Mouse (Mus musculus): Measurements from ENCODE around the gene Cnnm3. TPM values are rescaled to one million over a fixed set of nuclear protein-coding genes. Genes with fewer than 3 reads are reported as not detected.

The Cnnm3 gene
- polyA plus RNA-seq (2012; rRNA removed), result 29.8 and 32.0 TPM in 2 replicates

GRCm38 (mm10) chr1:36511289-36512021 lies at the start of gene Cnnm3:
TSS of gene Cnnm3 (plus strand) at chr1:36511867.

GRCm38 (mm10) chr1:36471181-36472105 lies 40.2 kb upstream of the Cnnm3 start, which contains the start of gene Cnnm4:
TSS of gene Cnnm4 (plus strand) at chr1:36471620.

DNA sequence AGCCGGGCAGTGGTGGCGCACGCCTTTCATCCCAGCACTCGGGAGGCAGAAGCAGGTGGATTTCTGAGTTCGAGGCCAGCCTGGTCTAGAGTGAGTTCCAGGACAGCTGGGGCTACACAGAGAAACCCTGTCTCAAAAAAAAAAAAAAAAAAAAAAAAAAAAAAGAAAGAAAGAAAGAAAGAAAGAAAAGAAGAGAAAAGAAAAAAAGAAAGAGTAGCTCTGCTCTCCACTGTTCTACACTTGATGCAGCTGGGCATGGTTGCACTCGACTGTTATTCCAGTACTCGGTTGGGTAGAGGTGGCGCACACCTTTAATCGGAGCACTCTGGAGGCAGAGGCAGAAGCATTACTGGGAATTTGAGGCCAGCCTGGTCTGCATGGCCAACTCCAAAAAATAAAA lies 25.1 kb downstream of the Cnnm3 start, which contains the start of gene Ankrd23:
Ankrd23 (minus strand) TSS at position 101 of the 400 bp plus-strand sequence.

DNA sequence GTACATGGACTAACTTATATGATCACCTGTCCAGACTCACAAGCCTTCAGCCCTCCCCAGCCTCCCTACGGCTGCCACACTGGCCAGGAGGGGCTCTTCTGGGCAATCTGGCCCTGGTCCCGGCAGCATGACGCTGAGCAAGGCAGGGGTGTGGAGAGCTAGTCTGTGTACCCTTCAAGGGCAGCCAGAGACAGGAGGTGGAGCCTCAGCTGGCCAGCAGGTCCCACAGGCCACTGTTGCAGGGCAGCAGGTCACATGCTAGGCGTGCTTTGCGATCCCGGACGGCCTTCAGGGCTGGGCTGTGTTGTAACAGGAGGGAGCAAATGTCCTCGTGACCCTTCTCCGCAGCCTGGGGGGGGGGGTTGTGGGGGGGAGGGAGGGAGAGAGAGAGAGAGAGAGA lies 27.5 kb downstream of the Cnnm3 start, which contains the start of gene Gm42417:
Gm42417 (minus strand) TSS at position 244 of the 400 bp plus-strand sequence.

GRCm38 (mm10) chr1:36546888-36547471 lies 35.3 kb downstream of the Cnnm3 start, which contains the start of gene Ankrd39:
TSS of gene Ankrd39 (minus strand) at chr1:36547445.

GRCm38 (mm10) chr1:36558031-36558993 lies 46.6 kb downstream of the Cnnm3 start, which contains the start of gene Sema4c:
TSS of gene Sema4c (minus strand) at chr1:36558349.

Other genes with a start within 250 kb of the Cnnm3 start
- 0.83 and 1.1 TPM in 2 replicates for gene Neurl3, start 237.2 kb upstream of the Cnnm3 start, polyA plus RNA-seq (2012; rRNA removed)
- 1.7 and 2.5 TPM in 2 replicates for gene Arid5a, start 204.1 kb upstream of the Cnnm3 start, polyA plus RNA-seq (2012; rRNA removed)
- gene Kansl3, start 142.7 kb upstream of the Cnnm3 start, polyA plus RNA-seq (2012; rRNA removed), result 65.0 and 65.8 TPM in 2 replicates
- 0.08 and 0.13 TPM in 2 replicates for gene Fer1l5, start 139.6 kb upstream of the Cnnm3 start, polyA plus RNA-seq (2012; rRNA removed)
- 39.1 and 42.7 TPM in 2 replicates for gene Lman2l, start 66.6 kb upstream of the Cnnm3 start, polyA plus RNA-seq (2012; rRNA removed)
- gene Cnnm4, start 40.2 kb upstream of the Cnnm3 start, polyA plus RNA-seq (2012; rRNA removed), result 5.0 and 5.3 TPM in 2 replicates
- 13.1 and 15.4 TPM in 2 replicates for gene Ankrd23, start 25.0 kb downstream of the Cnnm3 start, polyA plus RNA-seq (2012; rRNA removed)
- 0.14 TPM in 1 of 2 replicates, not detected in the other for gene Gm42417, start 27.6 kb downstream of the Cnnm3 start, polyA plus RNA-seq (2012; rRNA removed)
- gene Ankrd39, start 35.6 kb downstream of the Cnnm3 start, polyA plus RNA-seq (2012; rRNA removed), result 19.0 and 19.9 TPM in 2 replicates
- gene Sema4c, start 46.5 kb downstream of the Cnnm3 start, polyA plus RNA-seq (2012; rRNA removed), result 53.8 and 56.0 TPM in 2 replicates
- 0.27 and 0.30 TPM in 2 replicates for gene Fam178b, start 171.3 kb downstream of the Cnnm3 start, polyA plus RNA-seq (2012; rRNA removed)
- gene Cox5b, start 179.6 kb downstream of the Cnnm3 start, polyA plus RNA-seq (2012; rRNA removed), result 436 and 479 TPM in 2 replicates
- 0.31 and 0.32 TPM in 2 replicates for gene 4933424G06Rik, start 198.3 kb downstream of the Cnnm3 start, polyA plus RNA-seq (2012; rRNA removed)
- gene Actr1b, start 202.6 kb downstream of the Cnnm3 start, polyA plus RNA-seq (2012; rRNA removed), result 265 and 270 TPM in 2 replicates
- 2.8 and 3.1 TPM in 2 replicates for gene Zap70, start 249.9 kb downstream of the Cnnm3 start, polyA plus RNA-seq (2012; rRNA removed)